Mouse (Mus musculus) thymus, postnatal 14 days (tissue): ENCODE results near the gene Lmbr1l.
"Not testable (repeated sequence)": the region's sequence is repeated elsewhere in the genome, so short reads cannot be mapped to it uniquely, and the experiment has no call there.

Experiments used
- DNase-seq: peaks from one replicate; pipeline ENCODE4 v3.0.0; 2021

Gene Lmbr1l

GRCm38 (mm10) chr15:98917538-98918498, at the start of gene Lmbr1l:
Gene Lmbr1l (minus strand): TSS chr15:98918231.
- DNase-seq, result peak; percentile 99

- no peak for DNase-seq
Measured at GRCm38 (mm10) chr15:98959531-98959930, 41.5 kb upstream of the Lmbr1l start.

- no peak for DNase-seq
Measured at GRCm38 (mm10) chr15:98958901-98959420, 40.9 kb upstream of the Lmbr1l start.

- DNase-seq, result no peak
Measured at GRCm38 (mm10) chr15:98957475-98957874, 39.4 kb upstream of the Lmbr1l start.

GRCm38 (mm10) chr15:98956000-98956399, 38.0 kb upstream of the Lmbr1l start:
- no peak for DNase-seq

GRCm38 (mm10) chr15:98955324-98955723, 37.3 kb upstream of the Lmbr1l start:
- DNase-seq, result no peak

GRCm38 (mm10) chr15:98954425-98955253, 36.6 kb upstream of the Lmbr1l start:
- DNase-seq, result no peak

- DNase-seq, result peak; percentile 97
Measured at GRCm38 (mm10) chr15:98953401-98954356, 35.6 kb upstream of the Lmbr1l start, which contains the start of the genes Gm49450 and Tuba1a. Gene Gm49450 (minus strand): TSS chr15:98953551. Gene Tuba1a (minus strand): TSS chr15:98953703.

- DNase-seq, result peak; percentile 90
Measured at GRCm38 (mm10) chr15:98952751-98953400, 34.8 kb upstream of the Lmbr1l start.

- DNase-seq, result no peak
Measured at GRCm38 (mm10) chr15:98952063-98952455, 34.0 kb upstream of the Lmbr1l start.

- not testable (repeated sequence) for DNase-seq
Measured at GRCm38 (mm10) chr15:98951122-98952062, 33.4 kb upstream of the Lmbr1l start.

GRCm38 (mm10) chr15:98949607-98949892, 31.5 kb upstream of the Lmbr1l start:
- DNase-seq, result no peak

- DNase-seq, result no peak
Measured at GRCm38 (mm10) chr15:98948857-98949606, 31.0 kb upstream of the Lmbr1l start.

GRCm38 (mm10) chr15:98948382-98948781, 30.4 kb upstream of the Lmbr1l start:
- DNase-seq, result no peak

- no peak for DNase-seq
Measured at GRCm38 (mm10) chr15:98947884-98948283, 29.9 kb upstream of the Lmbr1l start.

GRCm38 (mm10) chr15:98943133-98943532, 25.1 kb upstream of the Lmbr1l start:
- no peak for DNase-seq

GRCm38 (mm10) chr15:98942081-98942480, 24.1 kb upstream of the Lmbr1l start:
- no peak for DNase-seq

GRCm38 (mm10) chr15:98941539-98941938, 23.5 kb upstream of the Lmbr1l start:
- no peak for DNase-seq

- DNase-seq, result no peak
Measured at GRCm38 (mm10) chr15:98940816-98941215, 22.8 kb upstream of the Lmbr1l start.
